Mouse (Mus musculus) lung, embryonic 16.5 days (tissue): ENCODE results near the gene Serinc2. TPM values are rescaled to one million over a fixed set of nuclear protein-coding genes. Genes with fewer than 3 reads are reported as not detected.

ENCODE experiments used
- polyA plus RNA-seq: library from polyadenylated mRNA; unstranded; fragments of >200 nt; fragmentation: Nextera tagmentation; extraction: Ambion mirVana; gene quantifications from 2 replicates; pipeline ENCODE4 v1.2.1, GENCODE M21; 2015

Serinc2 gene
- polyA plus RNA-seq, 1 experiment from 2014 or later, result 19.9 TPM

Other genes with a start within 250 kb of the Serinc2 start
- 44.5 and 50.1 TPM in 2 replicates for gene Col16a1, start 231.4 kb downstream of the Serinc2 start, polyA plus RNA-seq
- 77.9 and 81.2 TPM in 2 replicates for gene Pef1, start 176.6 kb downstream of the Serinc2 start, polyA plus RNA-seq
- 0.34 and 0.40 TPM in 2 replicates for gene Hcrtr1, start 139.8 kb downstream of the Serinc2 start, polyA plus RNA-seq
- gene Tinagl1, start 104.1 kb downstream of the Serinc2 start, polyA plus RNA-seq, result 73.3 and 81.6 TPM in 2 replicates
- gene Gm853, start 56.8 kb downstream of the Serinc2 start, polyA plus RNA-seq, result not detected in 2 replicates
- gene Fabp3, start 29.4 kb upstream of the Serinc2 start, polyA plus RNA-seq, result 41.0 and 54.4 TPM in 2 replicates
- gene Gm10570, start 29.5 kb upstream of the Serinc2 start, polyA plus RNA-seq, result not detected in 2 replicates
- 62.5 and 72.0 TPM in 2 replicates for gene Zcchc17, start 80.7 kb upstream of the Serinc2 start, polyA plus RNA-seq
- gene Snrnp40, start 80.9 kb upstream of the Serinc2 start, polyA plus RNA-seq, result 135 and 138 TPM in 2 replicates